Mouse (Mus musculus) olfactory bulb, adult 2 months (tissue): ENCODE data around the gene Nt5c3b. TPM values are rescaled to one million over a fixed set of nuclear protein-coding genes. Genes with fewer than 3 reads are reported as not detected.
A peak's percentile ranks its signal among the peaks of the same experiment; 100 is the strongest.

ENCODE experiments used
- H3K27ac ChIP-seq: fragments of 200-500 bp; 2 replicates; pipeline ENCODE4 v1.5.1; 2012; ENCODE audit warnings: low read depth, low read length; ENCODE audit not compliant: insufficient read depth
- H3K4me1 ChIP-seq: fragments of 200-500 bp; 2 replicates; pipeline ENCODE4 v1.6.1; 2012; ENCODE audit warnings: low read length; ENCODE audit not compliant: control insufficient read depth, insufficient read depth
- H3K4me3 ChIP-seq: fragments of 200-500 bp; 2 replicates; pipeline ENCODE4 v1.5.1; 2012; ENCODE audit warnings: mild to moderate bottlenecking, low read depth, low read length, moderate library complexity; ENCODE audit not compliant: insufficient read depth
- CTCF ChIP-seq: fragments of 200-500 bp; IDR thresholded peaks from 2 replicates; pipeline ENCODE4 v1.5.1; 2012; ENCODE audit warnings: low read depth, mild to moderate bottlenecking, low read length, moderate library complexity; ENCODE audit not compliant: insufficient read depth
- POLR2A ChIP-seq: fragments of 200-500 bp; IDR thresholded peaks from 2 replicates; pipeline ENCODE4 v1.6.1; 2012; ENCODE audit warnings: mild to moderate bottlenecking, low read depth, low read length, moderate library complexity; ENCODE audit not compliant: insufficient read depth
- WGBS: fragments of 180-500 bp; shearing (Covaris S2); methylation state at CpG from one replicate; pipeline ENCODE4 v1.1.7; 2018; 5-methylcytosine and 5-hydroxymethylcytosine counted together
- polyA plus RNA-seq: library from polyadenylated mRNA; stranded (reverse); fragments of >200 nt; gene quantifications from 2 replicates; pipeline ENCODE4 v1.2.4, GENCODE M21; 2012; ENCODE audit warnings: low replicate concordance; ENCODE audit not compliant: missing spikeins, insufficient read depth, insufficient read length

The Nt5c3b gene
- polyA plus RNA-seq, 1 experiment = not detected

DNA sequence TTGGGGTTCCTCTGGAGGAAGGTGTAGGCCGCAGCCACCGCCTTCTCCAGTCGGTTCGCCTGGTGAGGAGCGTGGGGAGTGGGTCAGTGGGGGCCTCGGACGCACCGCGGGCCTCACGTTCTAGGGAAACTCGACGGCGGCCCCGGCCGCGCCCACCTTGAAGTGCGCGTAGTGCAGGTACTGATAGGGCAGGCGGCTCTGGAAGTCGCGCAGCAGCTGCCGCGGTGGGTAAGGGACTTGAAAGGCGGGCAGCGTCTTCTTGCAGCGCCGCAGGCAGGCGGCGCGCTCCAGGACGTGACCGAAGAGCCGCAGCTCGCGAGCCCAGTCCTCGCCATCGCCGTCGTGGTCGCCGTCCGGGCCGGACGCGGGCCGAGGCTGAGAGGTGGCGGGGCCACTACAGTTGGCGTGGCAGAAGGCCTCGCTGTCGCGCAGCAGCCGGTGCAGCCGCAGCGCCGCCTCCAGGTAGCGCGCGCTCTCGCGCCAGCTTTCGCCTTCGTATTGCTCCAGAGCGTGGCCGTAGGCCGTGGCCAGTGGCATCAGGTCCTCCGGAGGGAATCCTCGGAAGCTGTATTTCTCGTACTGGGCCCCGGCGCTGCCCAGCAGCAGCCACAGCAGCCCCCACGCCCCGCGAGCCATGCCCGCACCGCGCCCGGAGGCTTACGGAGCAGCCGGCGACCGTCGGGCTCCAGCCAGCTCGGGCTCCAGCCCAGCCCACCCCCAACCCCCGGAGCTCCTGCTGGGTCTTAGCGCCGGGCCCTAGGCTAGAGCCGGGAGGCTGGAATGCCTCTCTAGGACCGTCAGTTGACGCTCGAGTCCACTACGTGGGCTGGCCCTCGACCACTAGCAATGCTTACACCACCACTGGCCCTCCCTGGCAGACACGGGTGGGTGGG is 27.3 kb downstream of the Nt5c3b start, which contains the start of gene P3h4:
TSS of gene P3h4 (minus strand) at position 816 of the 893 bp plus-strand sequence.
- H3K4me1 ChIP-seq = peaks cover 38% of the 10 kb centered on the region
- H3K27ac ChIP-seq = no peak within 1 kb of the TSS
- TF ChIP-seq CTCF = peak; percentile 44; the same call in 1 of the 2 replicates
- TF ChIP-seq POLR2A = peak; percentile 58; the same call in 1 of the 2 replicates
- 2% methylated on average over 93 of the region's 93 CpGs for WGBS
- peak within 1 kb of the TSS; percentile 75 for H3K4me3 ChIP-seq

DNA sequence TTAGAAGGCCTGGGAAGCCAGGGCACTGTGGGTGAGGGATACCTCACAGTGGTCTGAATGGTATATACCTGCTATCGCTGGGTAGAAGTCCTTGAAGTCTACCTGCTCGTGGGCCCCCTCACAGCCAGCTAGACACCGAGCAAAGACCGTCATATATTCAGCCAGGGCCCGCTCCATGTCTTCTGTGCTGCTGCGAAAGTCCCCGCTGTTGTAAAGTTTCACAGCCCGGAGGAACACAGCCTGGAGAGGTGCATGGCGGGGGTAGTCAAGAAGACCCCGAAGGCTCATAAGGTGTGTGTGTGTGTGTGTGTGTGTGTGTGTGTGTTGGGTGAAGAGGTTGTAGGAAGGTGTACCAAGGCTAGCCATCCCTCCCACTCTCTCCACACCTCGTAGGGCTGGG is 28.1 kb downstream of the Nt5c3b start:
- peak overlapping the region; percentile 75 for H3K4me3 ChIP-seq
- peaks cover 38% of the 10 kb centered on the region for H3K4me1 ChIP-seq
- H3K27ac ChIP-seq = no peak overlapping the region
- 86% methylated on average over 11 of the region's 11 CpGs for WGBS
- no peak for TF ChIP-seq CTCF
- no peak for TF ChIP-seq POLR2A

DNA sequence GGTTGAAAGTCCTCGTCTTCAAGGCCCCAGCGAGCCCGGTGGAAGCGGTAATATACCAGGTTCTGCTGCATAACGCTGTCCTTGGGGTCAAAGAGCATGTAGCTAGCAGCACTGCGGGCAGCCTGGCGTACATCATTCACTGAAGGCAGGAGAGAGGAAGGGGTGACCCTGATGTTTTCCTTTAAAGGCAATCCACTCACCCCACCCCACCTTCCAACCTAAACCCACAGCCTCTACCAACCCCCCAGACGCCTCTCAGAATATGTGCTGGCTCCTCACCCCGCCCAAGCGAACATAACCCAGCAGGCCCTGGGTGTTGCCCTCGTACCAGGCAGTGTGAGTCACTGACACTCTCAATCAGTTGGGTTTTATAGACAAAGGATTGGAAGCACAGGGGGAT is 29.9 kb downstream of the Nt5c3b start:
- Histone ChIP-seq H3K4me3 (no peak overlapping the region), H3K27ac (no peak overlapping the region), H3K4me1 (peaks cover 42% of the 10 kb centered on the region)
- TF ChIP-seq CTCF (no peak), POLR2A (no peak)
- 83% methylated on average over 11 of the region's 11 CpGs for WGBS

DNA sequence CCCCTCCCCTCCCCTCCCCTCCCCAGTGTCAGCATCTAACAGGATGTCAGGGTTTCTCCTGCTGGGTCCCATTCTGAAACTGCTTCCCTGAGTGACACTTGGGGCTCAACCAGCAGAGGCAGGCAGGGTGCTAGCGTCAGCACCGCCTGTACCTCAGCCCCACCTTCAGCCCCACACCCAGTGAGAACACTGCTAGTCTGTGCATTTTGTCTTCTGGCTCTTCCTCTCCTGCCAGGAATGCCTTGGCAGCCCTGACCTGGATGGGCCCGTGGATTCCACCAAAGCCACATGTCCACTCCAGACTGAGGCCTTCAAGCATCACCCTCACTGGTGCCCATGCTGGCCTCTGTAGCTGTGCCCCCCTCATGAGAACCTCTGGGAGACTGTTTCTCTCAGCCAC is 31.9 kb downstream of the Nt5c3b start:
- no peak for TF ChIP-seq CTCF
- no peak for TF ChIP-seq POLR2A
- Histone ChIP-seq H3K27ac (no peak overlapping the region), H3K4me1 (peaks cover 31% of the 10 kb centered on the region), H3K4me3 (no peak overlapping the region)
- 88% methylated on average over 3 of the region's 3 CpGs for WGBS

DNA sequence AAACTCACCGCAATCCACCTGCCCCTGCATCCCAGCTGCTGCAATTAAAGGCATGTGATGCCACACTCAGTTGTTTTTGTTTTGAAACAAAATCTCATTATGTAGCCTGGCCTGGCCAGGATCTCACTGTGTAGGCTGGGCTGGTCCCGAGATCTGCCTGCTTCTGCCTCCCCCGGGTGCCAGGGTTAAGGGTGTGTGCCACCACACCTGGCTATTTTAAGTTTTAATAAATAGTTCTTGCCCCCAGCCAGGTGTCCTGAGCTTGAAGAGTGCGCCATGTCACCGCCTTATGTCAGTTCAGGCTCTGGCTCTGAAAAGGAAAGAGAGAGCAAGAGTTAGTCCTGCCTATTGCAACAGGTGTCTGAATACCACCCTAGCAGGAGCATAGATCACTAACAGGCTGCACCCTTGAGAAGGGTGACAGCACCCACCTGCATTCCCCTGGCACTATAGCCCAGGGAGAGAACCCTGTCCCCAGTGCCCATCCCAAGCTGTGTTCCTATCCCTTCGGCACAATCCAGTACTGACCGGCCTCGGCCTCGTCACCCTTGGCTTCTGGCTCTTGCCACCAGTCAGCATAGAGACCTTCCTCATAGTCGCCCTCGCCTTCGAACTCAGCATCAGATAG is 32.7 kb downstream of the Nt5c3b start:
- no peak overlapping the region for H3K4me3 ChIP-seq
- TF ChIP-seq POLR2A (no peak), CTCF (no peak)
- WGBS = 92% methylated on average over 12 of the region's 12 CpGs
- no peak overlapping the region for H3K27ac ChIP-seq
- H3K4me1 ChIP-seq = peaks cover 25% of the 10 kb centered on the region

DNA sequence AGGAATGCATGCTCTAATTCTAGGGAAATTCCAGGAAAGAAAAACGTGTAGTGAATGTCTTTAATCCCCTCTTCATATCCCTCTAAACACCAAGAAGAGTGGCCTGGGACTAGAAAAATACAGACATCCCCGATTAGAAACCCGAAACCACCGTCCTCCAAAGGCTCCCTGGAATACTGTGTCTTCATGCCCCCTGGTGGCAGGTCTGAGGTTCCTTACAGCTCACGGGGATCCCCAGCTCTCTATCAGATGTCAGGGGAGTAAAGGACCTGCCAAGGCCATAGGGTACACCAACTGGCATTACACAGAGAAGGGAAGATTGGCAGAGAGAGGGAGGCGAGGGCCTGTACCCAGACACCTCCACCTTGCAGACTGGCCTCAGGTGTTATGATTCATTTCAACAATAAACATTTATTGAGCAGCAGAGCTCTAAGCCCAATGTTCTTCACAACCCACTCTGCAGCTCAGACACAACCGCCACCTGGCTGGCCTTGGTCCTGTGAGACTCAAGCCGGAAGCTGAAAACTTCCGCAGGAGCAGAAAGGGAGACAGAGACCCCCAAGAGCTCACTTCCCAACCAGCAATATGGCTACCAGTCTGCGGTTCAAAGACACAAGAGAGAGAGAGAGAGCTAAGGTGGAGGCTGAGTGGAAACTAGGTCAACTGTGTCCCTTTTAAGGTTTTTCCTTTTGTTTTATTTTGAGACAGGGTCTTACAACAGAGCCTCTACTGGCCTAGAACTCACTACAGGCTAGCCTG is 33.4 kb downstream of the Nt5c3b start:
- WGBS = 43% methylated on average over 10 of the region's 10 CpGs
- TF ChIP-seq POLR2A (no peak), CTCF (peak; percentile 43; the same call in 1 of the 2 replicates)
- Histone ChIP-seq H3K4me3 (no peak overlapping the region), H3K4me1 (peaks cover 24% of the 10 kb centered on the region), H3K27ac (no peak overlapping the region)

DNA sequence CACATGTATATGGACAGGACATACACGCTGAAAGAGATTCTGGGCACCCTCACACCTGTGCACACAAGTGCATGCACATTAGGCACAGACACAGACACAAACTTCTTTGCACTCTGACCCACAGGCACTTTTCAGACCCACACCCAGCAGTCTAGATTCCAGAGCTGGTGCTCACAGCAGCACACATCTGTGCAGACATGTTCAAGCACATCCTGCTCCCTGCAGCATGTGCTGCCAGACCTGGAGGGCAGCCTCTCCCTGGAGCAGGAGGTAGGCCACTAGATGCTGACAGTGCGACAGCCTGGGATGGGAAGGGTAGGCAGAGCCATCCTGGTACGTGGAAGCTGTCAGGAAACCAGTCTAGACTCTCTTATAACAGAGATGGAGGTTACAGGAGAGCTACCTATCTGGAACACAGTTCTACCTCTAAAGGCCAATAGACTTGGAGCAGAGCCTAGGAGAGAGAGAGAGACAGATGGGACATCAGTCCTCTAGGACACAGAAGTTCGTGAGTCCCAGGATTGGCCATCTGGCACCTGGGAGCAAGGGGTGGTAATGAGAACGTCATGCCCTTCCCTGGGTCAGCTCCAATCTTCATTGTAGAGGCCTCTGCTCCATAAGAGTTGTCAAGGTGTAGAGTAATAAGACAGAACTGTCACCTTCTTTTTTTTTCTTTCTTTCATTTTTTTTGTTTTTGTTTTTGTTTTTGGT is 34.5 kb downstream of the Nt5c3b start:
- TF ChIP-seq CTCF = no peak
- TF ChIP-seq POLR2A = no peak
- WGBS = 92% methylated on average over 5 of the region's 5 CpGs
- no peak overlapping the region for H3K27ac ChIP-seq
- H3K4me1 ChIP-seq = peaks cover 26% of the 10 kb centered on the region
- no peak overlapping the region for H3K4me3 ChIP-seq

DNA sequence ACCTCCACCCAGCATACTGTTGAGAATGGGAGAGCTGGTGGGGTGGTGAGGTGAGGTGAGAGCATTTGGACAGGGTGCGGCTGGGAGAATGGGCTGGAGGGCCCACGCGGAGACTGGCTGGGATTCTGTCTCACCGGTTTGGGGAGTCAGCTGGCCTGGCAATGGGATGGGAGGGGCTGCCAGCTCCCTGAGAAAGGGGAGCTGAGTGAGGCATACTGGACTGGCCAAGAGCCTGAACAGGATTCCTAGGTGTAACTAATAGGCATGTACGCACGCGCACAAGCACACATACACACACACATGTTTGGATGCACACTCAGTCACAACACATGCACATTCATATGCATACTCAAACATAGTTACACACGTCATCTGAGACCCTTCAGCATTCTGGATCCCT is 35.3 kb downstream of the Nt5c3b start:
- H3K4me1 ChIP-seq = peaks cover 28% of the 10 kb centered on the region
- H3K27ac ChIP-seq = no peak overlapping the region
- no peak overlapping the region for H3K4me3 ChIP-seq
- 83% methylated on average over 8 of the region's 8 CpGs for WGBS
- TF ChIP-seq CTCF (no peak), POLR2A (no peak)
